Mouse (Mus musculus) urinary bladder, postnatal 25 days (tissue): ENCODE measurements around the gene Dynlt1c.
"Not testable (repeated sequence)": the region's sequence is repeated elsewhere in the genome, so short reads cannot be mapped to it uniquely, and the experiment has no call there.

Experiments used
- DNase-seq: peaks from one replicate; pipeline ENCODE4 v3.0.0; 2022; ENCODE audit warnings: low spot score

The Dynlt1c gene

DNA sequence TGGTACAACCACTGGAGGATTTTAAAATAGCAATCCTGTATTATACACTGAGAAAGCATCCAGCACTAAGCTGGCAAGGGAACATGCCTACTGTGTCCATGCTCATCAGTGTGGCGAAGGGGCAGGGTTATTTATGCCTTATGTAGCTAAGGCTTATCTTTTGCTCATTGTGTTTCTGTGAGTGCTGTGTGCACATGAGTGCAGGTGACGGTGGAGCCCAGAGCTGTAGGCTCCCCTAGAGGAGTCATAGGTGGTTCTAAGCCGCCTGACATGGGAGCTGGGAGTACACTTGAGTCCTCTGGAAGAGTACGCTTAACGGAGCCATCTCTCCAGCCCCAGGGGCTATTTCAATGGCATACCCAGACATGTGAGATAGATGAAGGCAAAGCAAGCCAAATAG, 17.8 kb downstream of the Dynlt1c start:
- not testable (repeated sequence) for DNase-seq

DNA sequence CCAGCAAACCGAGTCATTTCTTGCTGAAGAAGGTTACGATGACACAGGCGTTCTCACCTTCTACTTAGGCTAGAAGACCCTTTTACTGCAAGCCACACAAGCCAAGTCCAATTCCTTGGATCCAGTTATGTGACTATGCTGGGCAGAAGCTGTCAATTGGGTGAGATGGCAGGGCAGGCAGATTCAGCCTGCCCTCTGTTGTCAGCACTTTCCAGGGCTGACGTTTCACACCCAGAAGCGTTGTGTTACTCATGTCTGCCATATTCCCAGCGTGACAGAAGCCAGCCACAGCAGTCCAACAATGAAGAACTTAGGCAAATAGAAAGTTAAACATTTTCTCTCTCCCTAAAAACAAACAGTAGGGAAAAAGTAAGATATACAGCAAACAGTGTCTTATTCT, 18.6 kb downstream of the Dynlt1c start:
- DNase-seq = not testable (repeated sequence)

DNA sequence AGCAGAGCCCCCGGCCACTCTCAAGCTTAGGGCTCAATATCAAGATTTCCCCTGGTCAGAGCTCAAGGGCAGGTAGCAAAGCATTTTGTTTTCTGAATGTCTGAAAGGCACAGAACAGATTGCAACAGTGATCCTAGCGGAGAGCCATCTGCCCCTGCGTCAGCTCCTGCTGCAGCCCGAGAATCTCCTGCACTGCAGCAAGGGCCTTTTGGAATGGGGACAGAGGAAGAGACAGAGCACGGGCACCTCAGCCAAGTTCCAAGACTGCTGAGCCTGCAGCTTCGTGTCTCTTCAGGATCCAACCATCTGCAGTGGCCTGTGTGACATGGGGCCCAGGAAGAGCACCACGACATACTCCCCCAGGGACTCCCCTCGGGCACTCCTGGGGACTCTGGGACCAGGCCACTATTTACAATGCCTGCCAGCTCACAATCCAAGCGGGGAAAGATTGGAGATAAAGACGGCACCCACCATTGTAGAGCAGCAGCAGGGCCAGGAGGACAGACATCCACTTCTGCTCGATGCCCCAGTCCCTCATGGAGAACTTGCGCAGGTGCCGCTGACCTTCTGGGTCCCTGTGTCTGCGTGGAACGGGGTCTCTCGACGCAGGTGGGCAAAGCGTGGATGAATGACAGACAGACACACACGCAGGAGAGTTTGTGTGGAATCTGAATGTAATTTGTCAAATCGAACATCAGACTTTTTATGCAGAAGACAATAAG, 19.4 kb downstream of the Dynlt1c start:
- DNase-seq = not testable (repeated sequence)

DNA sequence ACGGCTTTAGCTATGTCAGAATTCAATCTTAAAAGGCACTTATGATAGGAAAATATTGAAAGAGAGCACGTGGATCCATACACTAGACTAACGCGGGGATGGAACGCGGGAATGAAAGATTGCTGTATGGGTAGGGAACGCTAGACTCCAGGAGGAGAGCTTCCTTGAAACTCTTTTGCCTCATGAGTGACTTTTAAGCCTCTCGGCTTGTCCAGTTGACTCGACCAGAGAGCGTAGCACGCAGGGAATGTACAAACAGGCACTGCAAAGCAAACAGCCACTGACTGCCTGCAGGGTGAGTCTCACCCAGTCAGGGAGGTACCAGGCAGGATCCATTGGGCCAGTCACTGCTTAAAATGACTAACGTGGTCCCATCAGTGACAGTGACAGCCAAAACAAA, 20.5 kb downstream of the Dynlt1c start:
- DNase-seq = not testable (repeated sequence)

DNA sequence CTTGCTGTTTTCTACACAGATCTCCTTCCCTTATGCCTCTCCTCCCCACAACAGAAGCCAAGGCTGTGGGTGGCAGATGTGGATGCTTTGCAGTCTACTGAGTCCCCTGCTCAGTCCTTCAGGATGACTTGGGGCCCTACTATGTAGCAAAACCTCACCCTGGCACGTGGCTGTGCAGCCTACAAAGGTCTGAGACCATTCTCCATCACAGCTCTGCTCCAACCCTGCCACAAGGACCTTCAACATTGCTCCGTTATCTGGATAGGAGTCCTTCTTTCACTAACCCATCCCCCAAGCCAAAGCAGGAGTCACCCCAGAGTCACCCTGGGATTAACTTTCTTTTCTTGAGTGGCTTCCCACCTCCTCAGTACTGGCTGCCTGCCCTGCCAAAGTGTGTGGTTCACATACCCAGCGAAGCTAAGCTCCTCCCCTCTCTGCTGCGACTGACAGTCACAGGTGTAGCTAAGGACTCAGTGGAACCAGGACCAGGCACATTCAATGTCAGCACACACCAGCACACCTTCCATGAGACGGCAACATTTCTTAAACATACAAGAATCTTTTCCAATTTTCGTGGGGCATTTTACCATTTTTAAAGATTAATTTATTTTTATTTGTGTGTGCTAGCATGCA, 23.6 kb downstream of the Dynlt1c start:
- DNase-seq = not testable (repeated sequence)

DNA sequence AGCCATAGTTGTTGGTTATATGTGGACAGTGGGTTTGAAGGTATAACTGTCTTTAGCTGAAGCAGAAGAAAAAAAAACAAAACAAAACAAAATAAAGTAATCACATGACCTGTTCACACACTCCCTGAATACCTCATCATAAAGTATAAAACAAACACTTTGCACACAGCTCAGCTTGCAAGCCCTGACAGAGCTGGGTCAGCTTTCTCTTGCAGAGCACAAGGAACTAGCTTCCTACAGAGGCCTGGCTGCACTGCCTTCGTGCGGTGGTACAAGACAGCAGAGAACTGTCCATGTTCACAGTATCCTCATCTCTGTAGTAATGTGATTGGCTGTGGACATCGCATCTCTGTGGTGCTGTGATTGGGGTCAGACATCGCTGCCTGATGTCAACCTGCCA, 28.9 kb downstream of the Dynlt1c start:
- not testable (repeated sequence) for DNase-seq

DNA sequence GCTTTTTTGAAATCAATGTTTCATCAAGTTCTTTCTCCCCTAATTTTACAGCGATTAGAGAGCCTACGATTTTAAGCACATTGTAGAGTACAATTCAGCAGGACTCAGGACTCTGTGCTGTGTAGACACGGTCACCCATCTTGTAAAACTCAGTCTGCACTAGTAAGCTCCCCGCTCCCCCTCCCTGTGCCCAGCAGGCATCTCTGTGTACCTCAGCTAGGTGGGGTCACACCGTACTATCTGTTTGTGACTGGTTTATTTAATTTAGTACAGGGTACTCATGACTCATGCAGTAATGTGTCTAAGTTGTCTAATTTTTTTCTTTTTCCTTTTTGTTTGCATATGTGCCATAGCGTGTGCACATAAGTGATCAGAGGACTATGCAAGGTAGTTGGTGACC, 31.4 kb downstream of the Dynlt1c start:
- not testable (repeated sequence) for DNase-seq

DNA sequence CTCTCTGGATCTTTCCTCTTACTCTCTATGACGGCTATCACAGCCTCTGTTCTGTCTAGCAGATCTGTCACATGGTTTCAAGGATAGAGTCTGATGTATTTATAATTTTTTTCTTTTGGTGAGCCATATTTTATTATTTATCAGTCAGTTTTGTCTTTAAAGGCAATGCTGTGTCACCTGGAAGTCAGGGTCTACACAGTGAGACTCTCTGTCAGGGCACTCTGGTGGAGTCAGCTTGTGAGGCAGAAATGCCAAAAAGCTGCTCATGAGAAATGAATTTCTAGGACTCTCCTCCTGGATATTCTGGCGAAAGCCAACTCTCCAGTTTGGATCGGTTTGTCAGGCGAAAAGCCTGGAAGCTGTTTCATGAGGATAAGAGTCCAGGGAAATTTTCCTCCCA, 34.3 kb downstream of the Dynlt1c start:
- not testable (repeated sequence) for DNase-seq

DNA sequence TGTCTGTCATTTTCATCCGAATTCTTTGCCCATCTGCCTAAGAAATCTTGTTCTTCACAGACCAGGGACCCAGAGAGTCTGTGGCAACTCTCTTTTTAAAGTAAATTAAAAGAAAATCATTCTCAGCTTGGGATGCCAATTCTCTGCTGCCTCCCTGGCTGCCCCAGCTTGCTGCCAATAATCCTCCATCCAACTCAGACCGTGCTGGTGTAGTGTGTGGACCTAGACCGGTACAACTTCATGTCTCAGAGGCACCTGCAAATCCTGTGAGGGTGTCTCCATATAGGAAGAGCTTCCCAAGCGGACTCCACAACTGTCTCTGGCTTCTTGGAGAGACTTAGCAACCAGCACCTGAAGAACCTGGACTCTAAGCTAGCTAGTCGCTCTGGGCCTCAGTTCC, 35.4 kb downstream of the Dynlt1c start:
- no peak for DNase-seq

DNA sequence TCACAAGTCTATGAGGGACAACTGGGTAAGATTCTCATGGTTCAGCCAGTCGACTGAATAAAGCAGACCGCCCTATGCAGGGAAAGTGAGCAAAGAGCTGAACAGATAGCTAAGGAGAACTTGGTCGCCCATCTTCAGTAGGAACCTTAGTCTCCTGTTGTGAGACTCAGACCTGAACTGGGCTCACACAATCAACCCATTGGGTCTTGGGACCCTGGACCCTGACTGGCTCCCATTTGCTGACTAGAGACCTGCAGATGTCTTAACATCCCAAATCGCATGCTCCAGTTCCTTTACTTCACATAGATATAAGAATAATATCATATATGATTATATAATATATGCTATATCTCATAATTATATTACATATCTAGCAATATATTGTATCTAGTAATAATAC, 36.0 kb downstream of the Dynlt1c start:
- not testable (repeated sequence) for DNase-seq

DNA sequence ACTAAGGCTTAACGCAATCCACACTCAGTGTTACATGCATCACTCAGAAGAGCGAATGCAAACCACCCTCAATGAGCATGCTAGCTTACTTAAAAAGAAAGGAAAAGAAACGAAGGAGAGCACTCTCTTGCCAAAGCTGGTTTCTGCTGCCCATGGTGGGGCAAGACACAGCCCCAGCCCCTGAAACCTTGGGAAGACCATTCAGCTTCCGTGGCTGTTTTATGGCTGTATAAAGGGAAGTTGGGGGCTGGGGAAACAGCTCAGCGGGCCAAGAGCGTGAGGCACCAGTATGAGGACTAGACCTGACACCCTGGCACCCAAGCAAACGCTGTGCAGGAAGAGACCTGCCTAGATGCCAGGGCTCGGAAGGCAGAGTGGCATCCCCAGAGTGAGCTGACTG, 37.0 kb downstream of the Dynlt1c start:
- DNase-seq = not testable (repeated sequence)

DNA sequence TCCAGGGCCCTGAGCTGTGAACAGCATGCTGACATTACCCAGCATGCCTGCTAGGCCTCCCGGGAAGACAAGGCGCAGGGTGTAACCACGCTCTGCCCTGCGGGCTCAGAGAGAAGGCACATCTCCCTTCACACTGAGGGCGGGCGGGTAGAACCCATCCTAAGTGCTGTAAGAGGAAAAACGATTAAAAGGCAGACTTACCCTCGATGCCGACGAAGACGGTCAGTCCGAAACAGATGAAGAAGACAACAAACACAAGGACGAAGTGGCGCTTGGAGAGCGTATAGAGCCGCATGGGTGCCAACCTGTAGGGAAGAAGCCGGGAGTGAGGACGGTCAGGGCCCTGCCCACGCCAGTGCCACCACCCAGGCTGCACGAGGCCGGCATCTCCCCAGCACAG, 38.0 kb downstream of the Dynlt1c start:
- DNase-seq = not testable (repeated sequence)

DNA sequence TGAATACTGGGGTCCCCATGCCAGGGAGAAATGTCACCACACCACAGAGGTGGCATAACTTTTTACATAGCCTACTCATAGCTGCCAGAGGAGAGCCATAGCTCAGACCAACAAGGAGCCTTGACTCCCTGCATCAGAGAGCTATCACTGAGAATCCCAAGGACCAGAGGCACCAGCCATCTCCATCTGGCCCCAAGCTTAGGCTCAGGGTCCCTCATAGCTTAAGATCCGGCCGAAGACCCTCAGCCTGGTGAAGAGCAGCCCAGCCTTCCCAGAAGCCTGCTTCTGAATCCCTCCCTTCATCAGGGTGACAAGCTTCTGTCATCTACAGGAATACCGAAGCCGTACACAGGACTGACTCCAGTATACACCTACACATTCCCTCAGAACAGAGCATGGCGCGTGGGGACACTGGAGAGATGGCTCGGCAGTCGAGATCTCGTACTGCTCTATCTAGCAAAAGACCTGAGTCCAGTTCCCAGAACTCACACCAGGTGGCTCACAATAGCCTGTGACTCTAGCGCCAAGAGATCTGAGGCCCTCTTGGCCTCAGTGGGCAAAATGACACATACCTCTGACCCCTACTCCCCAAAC, 38.7 kb downstream of the Dynlt1c start:
- DNase-seq = not testable (repeated sequence)

DNA sequence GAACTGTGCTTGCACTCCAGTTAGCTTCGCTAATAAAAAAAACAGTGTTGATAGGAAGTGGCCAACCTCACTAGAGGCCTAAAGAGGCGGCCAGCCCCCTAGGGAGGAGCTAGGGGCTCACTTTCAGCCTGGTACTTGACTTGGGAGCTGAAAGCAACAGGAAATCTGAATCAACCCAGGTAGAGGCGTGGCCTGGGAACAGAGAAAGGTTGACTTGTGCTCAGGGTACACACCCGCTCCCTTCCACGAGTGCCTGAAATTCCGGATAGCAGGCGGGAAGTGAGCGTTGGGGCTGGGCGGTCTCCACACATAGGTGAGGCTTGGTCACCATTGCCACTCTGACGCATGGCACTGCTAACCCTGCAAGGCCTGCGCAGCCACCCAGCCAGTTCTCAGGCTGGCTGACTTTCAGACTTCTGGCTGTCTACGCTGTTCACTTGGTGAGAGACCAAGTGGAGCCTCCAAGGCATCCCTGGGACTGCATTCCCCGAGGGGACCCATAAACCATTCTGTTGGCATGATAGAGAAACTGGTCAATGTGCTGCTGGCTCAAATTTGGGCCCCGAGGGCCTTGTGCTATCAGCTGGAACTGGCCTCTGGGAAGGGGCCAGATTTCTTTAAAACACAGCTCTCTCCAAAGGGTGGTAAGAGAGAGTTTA, 39.4 kb downstream of the Dynlt1c start:
- DNase-seq = peak; percentile 39

DNA sequence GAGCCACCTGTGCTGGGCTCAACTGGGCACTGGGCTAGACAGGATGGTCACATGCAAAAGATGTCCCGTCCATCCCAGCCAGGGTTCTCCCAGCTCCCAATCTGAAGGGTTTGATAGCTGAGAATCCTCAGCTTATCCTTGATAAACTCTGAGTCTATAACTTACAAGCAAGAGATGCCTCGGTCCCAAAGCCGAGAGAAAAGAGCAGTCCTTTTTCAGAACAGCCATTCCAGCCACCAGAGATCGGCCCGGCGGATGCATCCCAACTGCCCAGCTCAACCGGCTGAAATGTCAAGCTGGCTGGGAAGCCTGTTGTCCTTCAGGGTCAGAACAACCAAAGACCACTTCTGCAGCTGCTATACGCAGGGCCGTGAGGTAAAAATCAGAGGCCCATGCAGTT, 42.7 kb downstream of the Dynlt1c start:
- not testable (repeated sequence) for DNase-seq

DNA sequence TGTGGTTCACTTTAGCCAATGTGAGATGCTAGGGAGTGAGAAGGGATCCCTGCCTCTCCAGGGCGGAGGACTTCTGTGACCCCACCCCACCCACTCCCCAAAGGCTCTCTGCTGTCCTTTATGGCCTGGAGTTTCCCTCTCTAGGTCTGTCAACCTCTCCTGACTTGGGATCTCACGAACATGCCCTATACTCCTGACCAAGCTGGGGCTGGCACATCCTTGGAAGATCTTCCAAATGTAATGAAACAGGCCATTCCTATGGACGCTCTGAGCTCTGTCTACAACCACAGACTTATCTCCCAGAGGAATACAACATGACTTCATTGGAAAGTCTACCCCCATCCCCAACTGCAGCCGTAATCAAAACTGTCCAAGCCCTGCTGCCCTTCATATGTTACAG, 43.2 kb downstream of the Dynlt1c start:
- DNase-seq = not testable (repeated sequence)

DNA sequence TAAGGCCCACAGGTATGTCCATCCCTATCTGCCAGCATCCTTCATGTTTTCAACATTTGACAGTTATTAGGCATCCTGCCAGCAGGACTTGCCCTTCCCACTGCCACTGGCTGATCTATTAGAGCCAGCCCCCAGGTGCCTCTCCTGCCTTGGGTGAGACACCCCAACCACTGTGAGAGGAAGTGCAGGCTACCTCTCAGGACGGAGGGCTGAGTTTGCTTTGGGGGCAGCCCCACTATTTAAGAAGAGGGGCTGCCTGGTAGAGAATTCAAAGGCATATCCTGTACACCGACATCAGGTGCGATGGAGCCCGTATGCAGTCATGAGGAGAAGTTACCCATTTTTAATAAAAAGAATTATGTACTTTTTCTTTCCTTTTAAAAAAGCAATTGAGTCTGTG, 44.2 kb downstream of the Dynlt1c start:
- not testable (repeated sequence) for DNase-seq

DNA sequence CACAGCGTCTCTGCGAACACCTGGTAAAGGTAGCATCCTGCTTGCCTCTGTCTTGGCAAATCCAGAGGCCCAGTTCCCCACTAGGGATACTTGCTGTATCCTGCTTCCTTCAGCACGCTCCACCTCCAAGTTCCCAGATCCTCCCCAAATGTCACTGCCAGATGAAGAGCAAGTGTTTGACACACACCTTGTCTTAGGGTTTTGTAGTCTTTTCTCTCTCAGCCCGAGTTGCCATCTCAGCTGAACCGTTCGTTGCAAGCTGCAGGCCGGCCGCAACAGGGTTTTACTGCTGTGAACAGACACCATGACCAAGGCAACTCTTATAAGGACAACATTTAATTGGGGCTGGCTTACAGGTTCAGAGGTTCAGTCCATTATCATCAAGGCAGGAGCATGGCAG, 45.4 kb downstream of the Dynlt1c start:
- DNase-seq = not testable (repeated sequence)

DNA sequence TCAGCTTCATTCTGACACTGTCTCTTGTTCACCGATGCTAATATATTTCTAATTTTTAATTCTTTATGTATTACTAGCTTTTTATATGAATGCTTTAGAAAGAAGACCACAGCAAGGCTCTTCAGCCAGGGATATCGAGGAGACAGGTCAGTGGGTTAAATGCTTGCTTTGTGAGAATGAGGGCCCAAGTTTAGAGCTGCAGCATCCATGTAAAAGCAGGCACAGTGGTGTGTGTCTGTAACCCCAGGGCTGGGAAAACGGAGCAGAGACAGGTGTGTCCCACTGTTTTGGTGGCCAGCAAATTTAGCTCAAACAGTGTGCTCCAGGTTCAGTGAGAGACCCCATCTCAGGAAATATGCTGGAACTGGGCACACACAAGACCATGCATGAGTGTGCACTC, 46.0 kb downstream of the Dynlt1c start:
- DNase-seq = not testable (repeated sequence)

DNA sequence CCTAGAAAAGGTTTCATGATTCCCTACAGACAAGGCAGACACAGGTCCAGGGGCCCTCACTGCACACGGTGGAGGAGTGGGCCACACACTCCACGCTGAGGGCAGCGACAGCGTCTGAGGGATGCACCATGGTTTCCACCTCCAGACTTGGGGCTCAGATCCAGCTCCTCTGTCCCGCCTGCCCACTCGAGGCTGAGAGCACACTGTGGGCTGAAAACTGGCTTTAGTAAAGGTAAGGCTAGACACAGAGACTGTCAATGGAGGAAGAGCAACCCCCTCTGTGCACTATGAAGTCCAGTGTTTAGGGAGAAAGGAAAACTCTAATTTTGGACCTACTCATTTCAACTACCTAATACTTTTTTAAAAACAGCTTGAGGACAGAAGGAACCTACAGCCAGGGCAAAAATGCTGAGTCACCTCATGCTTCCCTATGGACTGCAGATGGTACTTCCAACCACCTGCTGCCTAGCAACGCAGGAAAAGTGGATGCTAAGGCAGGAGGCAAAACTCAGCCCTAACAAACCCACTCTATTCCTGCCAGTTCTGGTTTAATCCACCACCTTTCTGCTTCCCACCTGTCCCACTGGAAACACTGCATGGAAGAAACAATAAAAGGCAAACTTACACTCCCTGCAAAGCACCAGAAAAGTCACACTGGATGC, 49.6 kb downstream of the Dynlt1c start:
- DNase-seq = not testable (repeated sequence)

DNA sequence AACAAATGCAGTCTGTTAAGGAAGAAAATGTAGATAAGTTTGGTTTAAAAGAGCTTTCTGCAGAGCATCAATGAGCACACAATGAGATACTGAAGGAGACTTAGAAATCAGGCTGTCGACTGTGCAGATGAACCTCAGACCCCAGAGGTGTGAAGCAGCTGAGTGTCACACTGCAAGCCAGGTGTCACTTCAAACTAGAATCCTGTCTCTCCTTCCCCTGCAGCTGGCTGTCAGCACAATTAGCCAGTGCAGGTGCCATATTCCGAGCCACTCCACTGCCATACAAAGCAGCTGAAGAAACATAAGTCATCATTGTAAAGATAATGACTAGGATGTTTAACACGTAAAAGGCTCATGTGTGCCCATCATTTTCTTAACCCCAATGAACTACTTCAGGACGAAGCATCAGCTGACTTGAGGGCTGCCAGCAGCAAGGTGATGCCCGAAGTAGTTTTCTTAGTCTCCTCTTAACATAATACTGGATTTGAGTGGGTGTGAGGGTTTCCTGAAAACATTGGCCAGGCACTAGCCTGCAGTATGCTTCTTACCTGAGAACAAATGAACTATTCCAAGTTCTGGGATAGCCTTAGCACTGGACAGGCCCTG, 52.0 kb downstream of the Dynlt1c start:
- DNase-seq = not testable (repeated sequence)

DNA sequence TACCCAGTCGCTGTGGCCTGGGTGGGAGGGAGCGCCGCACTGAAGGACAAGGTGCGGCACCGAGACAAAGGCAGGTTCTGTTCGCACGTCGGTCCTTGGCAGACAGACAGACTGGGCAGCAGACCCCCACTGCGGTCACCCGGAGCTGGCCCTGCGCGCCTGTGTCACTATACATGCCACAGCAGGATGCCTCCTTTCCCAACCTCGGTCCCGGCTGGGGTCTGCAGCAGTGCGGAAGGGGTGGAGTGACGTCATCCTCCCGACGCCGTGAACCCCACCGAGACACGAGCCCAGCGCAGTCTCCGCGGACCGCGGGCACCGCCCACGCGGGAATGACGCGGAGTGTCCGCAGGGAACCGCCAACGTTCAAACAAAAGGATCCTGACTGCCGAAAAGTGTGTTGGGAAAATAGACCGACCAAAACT, 53.6 kb downstream of the Dynlt1c start:
- peak; percentile 48 for DNase-seq
